Mouse (Mus musculus) neural tube, embryonic 13.5 days (tissue): ENCODE data around the gene Pde4d. TPM values are rescaled to one million over a fixed set of nuclear protein-coding genes. Genes with fewer than 3 reads are reported as not detected.

Experiments used
- ATAC-seq: fragments of 200-750 bp; cut with Nextera tagmentation; 2 replicates; pipeline ENCODE4 v1.8.0; 2017; ENCODE audit warnings: low read depth, mild to moderate bottlenecking, moderate TSS enrichment, moderate library complexity
- H3K27ac ChIP-seq: fragments of 300-500 bp; sonication (generic); replicated peaks from 2 replicates; pipeline ENCODE4 v1.5.1; 2015; ENCODE audit warnings: moderate library complexity, mild to moderate bottlenecking, inconsistent platforms
- H3K27me3 ChIP-seq: fragments of 300-500 bp; sonication (generic); 2 replicates; pipeline ENCODE4 v1.6.1; 2015; ENCODE audit warnings: mild to moderate bottlenecking, inconsistent platforms
- H3K36me3 ChIP-seq: fragments of 300-500 bp; sonication (generic); 2 replicates; pipeline ENCODE4 v1.6.1; 2015; ENCODE audit warnings: mild to moderate bottlenecking, inconsistent platforms
- H3K4me1 ChIP-seq: fragments of 300-500 bp; sonication (generic); replicated peaks from 2 replicates; pipeline ENCODE4 v1.6.1; 2015; ENCODE audit warnings: inconsistent platforms
- H3K4me2 ChIP-seq: fragments of 300-500 bp; sonication (generic); 2 replicates; pipeline ENCODE4 v1.6.1; 2015; ENCODE audit warnings: inconsistent platforms, mild to moderate bottlenecking, moderate library complexity
- H3K4me3 ChIP-seq: fragments of 300-500 bp; sonication (generic); 2 replicates; pipeline ENCODE4 v1.5.1; 2015; ENCODE audit warnings: mild to moderate bottlenecking, inconsistent platforms
- H3K9ac ChIP-seq: fragments of 300-500 bp; sonication (generic); 2 replicates; pipeline ENCODE4 v1.6.1; 2015; ENCODE audit warnings: moderate library complexity, mild to moderate bottlenecking, inconsistent platforms
- H3K9me3 ChIP-seq: fragments of 300-500 bp; sonication (generic); 2 replicates; pipeline ENCODE4 v1.6.1; 2016; ENCODE audit warnings: inconsistent platforms
- WGBS: fragments of 180-500 bp; shearing (Covaris S2); methylation state at CpG from one replicate; pipeline ENCODE4 v1.1.7; 2015; 5-methylcytosine and 5-hydroxymethylcytosine counted together
- polyA plus RNA-seq: library from polyadenylated mRNA; unstranded; fragments of >200 nt; fragmentation: Nextera tagmentation; extraction: Ambion mirVana; gene quantifications from 2 replicates; pipeline ENCODE4 v1.2.1, GENCODE M21; 2015

Pde4d gene
- polyA plus RNA-seq, 1 experiment from 2014 or later: 15.5 TPM

GRCm38 (mm10) chr13:109331563-109331962 is 881.8 kb downstream of the Pde4d start:
- Histone ChIP-seq H3K27ac (no peak overlapping the region), H3K27me3 (no peaks in the 10 kb centered on the region), H3K4me3 (no peak overlapping the region), H3K9me3 (no peaks in the 10 kb centered on the region), H3K4me1 (no peaks in the 10 kb centered on the region), H3K4me2 (no peak overlapping the region), H3K36me3 (no peaks in the 10 kb centered on the region), H3K9ac (no peak overlapping the region)
- WGBS: 67% methylated on average over 1 of the region's 1 CpGs
- no peak for ATAC-seq

GRCm38 (mm10) chr13:109341902-109342301 is 892.2 kb downstream of the Pde4d start:
- no peak for ATAC-seq
- H3K4me1 ChIP-seq: no peaks in the 10 kb centered on the region; the same call in none of the 2 replicates
- no peaks in the 10 kb centered on the region for H3K36me3 ChIP-seq
- no peaks in the 10 kb centered on the region for H3K9me3 ChIP-seq
- no peaks in the 10 kb centered on the region for H3K27me3 ChIP-seq
- H3K4me2 ChIP-seq: no peak overlapping the region
- no peak overlapping the region for H3K27ac ChIP-seq
- no peak overlapping the region for H3K9ac ChIP-seq
- 49% methylated on average over 3 of the region's 3 CpGs for WGBS
- H3K4me3 ChIP-seq: no peak overlapping the region

- H3K4me2 ChIP-seq: no peak overlapping the region
- ATAC-seq: no peak
- 41% methylated on average over 6 of the region's 6 CpGs for WGBS
- no peak overlapping the region for H3K4me3 ChIP-seq
- H3K36me3 ChIP-seq: no peaks in the 10 kb centered on the region
- no peaks in the 10 kb centered on the region for H3K9me3 ChIP-seq
- no peak overlapping the region for H3K27ac ChIP-seq
- H3K9ac ChIP-seq: no peak overlapping the region
- H3K4me1 ChIP-seq: no peaks in the 10 kb centered on the region; the same call in none of the 2 replicates
- H3K27me3 ChIP-seq: no peaks in the 10 kb centered on the region
These were observed 892.7 kb downstream of the Pde4d start for GRCm38 (mm10) chr13:109342469-109342868.

- Histone ChIP-seq H3K27ac (no peak overlapping the region), H3K4me2 (0 out of 2 replicates have a peak overlapping the region, but pooled peaks have one; percentile 2), H3K9me3 (no peaks in the 10 kb centered on the region), H3K9ac (no peak overlapping the region), H3K27me3 (no peaks in the 10 kb centered on the region), H3K36me3 (no peaks in the 10 kb centered on the region), H3K4me3 (no peak overlapping the region), H3K4me1 (no peaks in the 10 kb centered on the region; the same call in none of the 2 replicates)
- ATAC-seq: peak; percentile 92
- under 1% methylated on average over 4 of the region's 4 CpGs for WGBS
These were observed 893.8 kb downstream of the Pde4d start for GRCm38 (mm10) chr13:109343596-109343995.

GRCm38 (mm10) chr13:109347770-109348169 is 898.0 kb downstream of the Pde4d start:
- H3K27ac ChIP-seq: no peak overlapping the region
- ATAC-seq: no peak
- WGBS: 46% methylated on average over 11 of the region's 11 CpGs
- peaks cover 9% of the 10 kb centered on the region for H3K4me1 ChIP-seq
- no peak overlapping the region for H3K4me3 ChIP-seq
- H3K36me3 ChIP-seq: no peaks in the 10 kb centered on the region
- no peaks in the 10 kb centered on the region for H3K27me3 ChIP-seq
- H3K9me3 ChIP-seq: no peaks in the 10 kb centered on the region
- H3K9ac ChIP-seq: no peak overlapping the region
- no peak overlapping the region for H3K4me2 ChIP-seq

- WGBS: 93% methylated on average over 6 of the region's 6 CpGs
- Histone ChIP-seq H3K9me3 (no peaks in the 10 kb centered on the region), H3K4me2 (no peak overlapping the region), H3K4me3 (no peak overlapping the region), H3K27ac (no peak overlapping the region), H3K4me1 (peaks cover 9% of the 10 kb centered on the region), H3K27me3 (no peaks in the 10 kb centered on the region), H3K9ac (no peak overlapping the region), H3K36me3 (no peaks in the 10 kb centered on the region)
- ATAC-seq: no peak
These were observed 898.6 kb downstream of the Pde4d start for GRCm38 (mm10) chr13:109348316-109348715.

GRCm38 (mm10) chr13:109350100-109350499 is 900.4 kb downstream of the Pde4d start:
- Histone ChIP-seq H3K4me2 (no peak overlapping the region), H3K27me3 (no peaks in the 10 kb centered on the region), H3K4me3 (no peak overlapping the region), H3K27ac (no peak overlapping the region), H3K9ac (no peak overlapping the region), H3K4me1 (peaks cover 9% of the 10 kb centered on the region; the same call in 1 of the 2 replicates), H3K9me3 (no peaks in the 10 kb centered on the region), H3K36me3 (no peaks in the 10 kb centered on the region)
- 0 out of 2 replicates have a peak, but pooled peaks have one; percentile 32 for ATAC-seq
- 41% methylated on average over 7 of the region's 7 CpGs for WGBS

- no peak overlapping the region for H3K4me3 ChIP-seq
- peaks cover 9% of the 10 kb centered on the region; the same call in 1 of the 2 replicates for H3K4me1 ChIP-seq
- no peak overlapping the region for H3K4me2 ChIP-seq
- H3K27me3 ChIP-seq: no peaks in the 10 kb centered on the region
- no peaks in the 10 kb centered on the region for H3K9me3 ChIP-seq
- no peak overlapping the region for H3K27ac ChIP-seq
- ATAC-seq: no peak
- H3K9ac ChIP-seq: no peak overlapping the region
- no peaks in the 10 kb centered on the region for H3K36me3 ChIP-seq
- WGBS: 78% methylated on average over 7 of the region's 7 CpGs
These were observed 904.3 kb downstream of the Pde4d start for GRCm38 (mm10) chr13:109354017-109354416.

GRCm38 (mm10) chr13:109356252-109356651 is 906.5 kb downstream of the Pde4d start:
- Histone ChIP-seq H3K27ac (no peak overlapping the region), H3K4me1 (no peaks in the 10 kb centered on the region), H3K4me3 (no peak overlapping the region), H3K27me3 (no peaks in the 10 kb centered on the region), H3K9ac (no peak overlapping the region), H3K9me3 (no peaks in the 10 kb centered on the region), H3K36me3 (no peaks in the 10 kb centered on the region), H3K4me2 (no peak overlapping the region)
- WGBS: 83% methylated on average over 7 of the region's 7 CpGs
- ATAC-seq: no peak

GRCm38 (mm10) chr13:109359994-109360393 is 910.2 kb downstream of the Pde4d start:
- Histone ChIP-seq H3K9me3 (no peaks in the 10 kb centered on the region), H3K9ac (no peak overlapping the region), H3K4me1 (no peaks in the 10 kb centered on the region), H3K27ac (no peak overlapping the region), H3K4me3 (no peak overlapping the region), H3K36me3 (no peaks in the 10 kb centered on the region), H3K4me2 (no peak overlapping the region), H3K27me3 (no peaks in the 10 kb centered on the region)
- 91% methylated on average over 2 of the region's 2 CpGs for WGBS
- no peak for ATAC-seq

- Histone ChIP-seq H3K4me2 (no peak overlapping the region), H3K9ac (no peak overlapping the region), H3K4me1 (no peaks in the 10 kb centered on the region), H3K4me3 (no peak overlapping the region), H3K9me3 (no peaks in the 10 kb centered on the region), H3K36me3 (no peaks in the 10 kb centered on the region), H3K27me3 (no peaks in the 10 kb centered on the region), H3K27ac (no peak overlapping the region)
- ATAC-seq: no peak
- WGBS: 71% methylated on average over 6 of the region's 6 CpGs
These were observed 912.6 kb downstream of the Pde4d start for GRCm38 (mm10) chr13:109362340-109362739.

GRCm38 (mm10) chr13:109374465-109374864 is 924.7 kb downstream of the Pde4d start:
- Histone ChIP-seq H3K36me3 (no peaks in the 10 kb centered on the region), H3K9me3 (no peaks in the 10 kb centered on the region), H3K9ac (no peak overlapping the region), H3K27ac (no peak overlapping the region), H3K27me3 (no peaks in the 10 kb centered on the region), H3K4me3 (no peak overlapping the region), H3K4me2 (no peak overlapping the region), H3K4me1 (peaks cover 10% of the 10 kb centered on the region)
- WGBS: 85% methylated on average over 5 of the region's 5 CpGs
- ATAC-seq: no peak

- 5% methylated on average over 1 of the region's 1 CpGs for WGBS
- H3K4me3 ChIP-seq: no peak overlapping the region
- no peaks in the 10 kb centered on the region for H3K9me3 ChIP-seq
- H3K4me1 ChIP-seq: peaks cover 10% of the 10 kb centered on the region
- H3K9ac ChIP-seq: no peak overlapping the region
- no peak overlapping the region for H3K27ac ChIP-seq
- H3K36me3 ChIP-seq: no peaks in the 10 kb centered on the region
- no peak overlapping the region for H3K4me2 ChIP-seq
- no peaks in the 10 kb centered on the region for H3K27me3 ChIP-seq
- ATAC-seq: no peak
These were observed 926.9 kb downstream of the Pde4d start for GRCm38 (mm10) chr13:109376681-109377080.
